Mouse (Mus musculus) embryonic facial prominence, embryonic 14.5 days (tissue): Measurements from ENCODE around the gene Hoxa13. TPM values are rescaled to one million over a fixed set of nuclear protein-coding genes. Genes with fewer than 3 reads are reported as not detected.

Experiments
- ATAC-seq: fragments of 200-750 bp; cut with Nextera tagmentation; 2 replicates; pipeline ENCODE4 v1.8.0; 2017; ENCODE audit warnings: low read depth, moderate number of reproducible peaks, moderate TSS enrichment
- DNase-seq: peaks from one replicate; pipeline ENCODE4 v3.0.0-alpha.2; 2015; ENCODE audit warnings: low spot score
- H3K27ac ChIP-seq: fragments of 300-500 bp; sonication (generic); replicated peaks from 2 replicates; pipeline ENCODE4 v1.5.1; 2014; ENCODE audit warnings: low read depth, mild to moderate bottlenecking, low read length, moderate library complexity
- H3K27me3 ChIP-seq: fragments of 300-500 bp; sonication (generic); replicated peaks from 2 replicates; pipeline ENCODE4 v1.6.1; 2014; ENCODE audit warnings: low read length; ENCODE audit not compliant: control insufficient read depth, insufficient read depth
- H3K36me3 ChIP-seq: fragments of 300-500 bp; sonication (generic); 2 replicates; pipeline ENCODE4 v1.6.1; 2014; ENCODE audit warnings: low read length, mixed read lengths; ENCODE audit not compliant: control insufficient read depth, insufficient read depth
- H3K4me1 ChIP-seq: fragments of 300-500 bp; sonication (generic); 2 replicates; pipeline ENCODE4 v1.6.1; 2014; ENCODE audit warnings: antibody characterized with exemption, low read length; ENCODE audit not compliant: control insufficient read depth, insufficient read depth
- H3K4me2 ChIP-seq: fragments of 300-500 bp; sonication (generic); 2 replicates; pipeline ENCODE4 v1.6.1; 2014; ENCODE audit warnings: low read depth, mild to moderate bottlenecking, low read length, moderate library complexity, mixed read lengths
- H3K4me3 ChIP-seq: fragments of 300-500 bp; sonication (generic); 2 replicates; pipeline ENCODE4 v1.5.1; 2014; ENCODE audit warnings: low read depth, mild to moderate bottlenecking, low read length
- H3K9ac ChIP-seq: fragments of 300-500 bp; sonication (generic); 2 replicates; pipeline ENCODE4 v1.6.1; 2014; ENCODE audit warnings: low read depth, mild to moderate bottlenecking, low read length, moderate library complexity, mixed read lengths
- H3K9me3 ChIP-seq: fragments of 300-500 bp; sonication (generic); 2 replicates; pipeline ENCODE4 v1.6.1; 2016; ENCODE audit warnings: low read length; ENCODE audit not compliant: control insufficient read depth
- WGBS: fragments of 180-500 bp; shearing (Covaris S2); extraction: QIAGEN DNeasy Blood & Tissue Kit; methylation state at CpG from one replicate; pipeline ENCODE4 v1.1.7; 2014; 5-methylcytosine and 5-hydroxymethylcytosine counted together
- polyA plus RNA-seq: library from polyadenylated mRNA; unstranded; fragments of >200 nt; fragmentation: Nextera tagmentation; extraction: Ambion mirVana; gene quantifications from 2 replicates; pipeline ENCODE4 v1.2.1, GENCODE M21; 2014

The Hoxa13 gene
- polyA plus RNA-seq, 1 experiment from 2014 or later, result not detected

DNA sequence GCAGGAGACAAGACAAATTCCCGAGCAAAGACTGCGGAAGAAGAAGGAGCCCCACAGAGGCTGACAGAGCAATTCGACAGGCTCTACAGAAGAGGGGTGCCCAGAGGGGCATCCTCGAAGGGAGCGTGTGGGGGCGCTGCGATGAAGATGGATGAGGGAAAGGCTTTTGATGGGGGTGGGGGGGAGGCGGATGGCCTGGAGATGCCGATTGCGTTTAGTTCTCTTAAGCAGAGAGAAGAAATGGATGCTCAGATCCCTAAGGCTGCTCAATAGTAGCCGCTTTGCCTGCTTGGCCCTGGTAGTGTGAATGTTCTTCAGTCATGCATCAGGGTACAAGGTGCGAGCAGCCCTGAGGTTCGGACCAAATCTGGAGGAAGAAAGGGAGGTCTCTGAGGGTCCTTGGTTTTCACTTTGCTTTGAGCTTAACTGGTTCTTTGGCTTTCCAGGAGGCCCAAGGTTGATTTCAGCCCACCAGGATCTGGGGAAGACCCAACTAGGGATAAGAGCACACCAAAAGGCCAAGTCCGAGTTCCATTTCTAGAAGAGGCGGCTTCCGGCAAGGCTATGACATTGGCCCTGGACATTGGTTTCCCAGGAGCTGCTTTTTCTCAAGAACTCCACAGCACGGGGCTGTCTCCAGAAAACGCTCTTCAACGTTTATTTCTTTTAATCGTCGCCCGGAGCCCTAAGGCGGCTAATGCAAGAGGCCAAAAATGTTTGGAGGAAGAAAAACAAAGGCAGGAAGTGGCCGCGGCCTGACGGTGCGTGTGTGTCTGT is 11.9 kb downstream of the Hoxa13 start:
- no peaks in the 10 kb centered on the region for H3K9me3 ChIP-seq
- no peak overlapping the region for H3K9ac ChIP-seq
- H3K27ac ChIP-seq, result no peak overlapping the region
- H3K27me3 ChIP-seq, result peaks cover 99% of the 10 kb centered on the region
- H3K4me2 ChIP-seq, result no peak overlapping the region
- DNase-seq, result no peak
- H3K4me3 ChIP-seq, result no peak overlapping the region
- no peaks in the 10 kb centered on the region for H3K4me1 ChIP-seq
- ATAC-seq, result no peak
- no peaks in the 10 kb centered on the region for H3K36me3 ChIP-seq
- WGBS, result 3% methylated on average over 27 of the region's 27 CpGs

DNA sequence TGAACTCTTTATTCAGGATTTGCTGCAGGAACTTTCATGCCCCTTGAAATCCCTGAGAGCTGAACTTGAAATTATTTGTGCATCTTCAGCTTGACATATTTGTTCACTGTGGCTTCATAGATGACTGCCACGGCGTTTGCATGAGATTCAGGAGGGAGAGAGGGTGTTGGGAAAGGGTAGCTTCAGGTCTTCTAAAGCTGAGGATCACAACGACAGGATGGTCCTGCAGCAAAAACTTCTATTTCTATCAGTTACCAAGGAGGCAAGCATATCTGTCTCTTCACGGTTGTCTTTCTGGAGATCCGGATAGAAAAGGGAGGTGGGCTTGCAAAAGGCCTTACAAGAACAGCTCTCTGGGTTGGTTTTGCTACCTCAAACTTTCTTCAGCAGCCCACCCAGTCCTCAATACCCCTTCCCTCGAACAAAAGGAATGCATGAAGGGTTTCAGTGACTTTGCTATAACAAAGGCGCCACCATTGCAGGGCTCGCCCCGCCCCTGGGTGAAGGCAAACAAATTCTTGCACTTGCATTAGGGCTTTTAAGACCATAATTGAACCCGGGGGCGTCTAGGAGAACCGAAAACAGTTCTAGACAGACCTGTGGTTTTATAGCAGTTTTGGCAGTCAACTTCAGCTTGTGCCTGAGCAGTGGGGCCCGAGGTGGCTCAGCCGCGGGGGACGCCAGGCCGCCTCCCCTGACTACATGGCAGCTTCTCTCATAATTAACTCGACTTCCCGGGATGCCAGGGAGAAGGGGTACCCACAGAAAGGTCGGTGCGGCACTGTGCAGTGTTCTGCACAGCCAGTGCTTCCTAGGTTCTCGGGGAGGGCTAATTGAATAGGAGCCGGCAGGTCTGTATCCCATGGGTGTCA is 12.7 kb downstream of the Hoxa13 start:
- Histone ChIP-seq H3K4me1 (no peaks in the 10 kb centered on the region), H3K4me3 (no peak overlapping the region), H3K4me2 (no peak overlapping the region), H3K27me3 (peaks cover 99% of the 10 kb centered on the region), H3K27ac (no peak overlapping the region), H3K36me3 (no peaks in the 10 kb centered on the region), H3K9me3 (no peaks in the 10 kb centered on the region), H3K9ac (no peak overlapping the region)
- ATAC-seq (no peak), DNase-seq (no peak)
- WGBS, result 3% methylated on average over 23 of the region's 23 CpGs

DNA sequence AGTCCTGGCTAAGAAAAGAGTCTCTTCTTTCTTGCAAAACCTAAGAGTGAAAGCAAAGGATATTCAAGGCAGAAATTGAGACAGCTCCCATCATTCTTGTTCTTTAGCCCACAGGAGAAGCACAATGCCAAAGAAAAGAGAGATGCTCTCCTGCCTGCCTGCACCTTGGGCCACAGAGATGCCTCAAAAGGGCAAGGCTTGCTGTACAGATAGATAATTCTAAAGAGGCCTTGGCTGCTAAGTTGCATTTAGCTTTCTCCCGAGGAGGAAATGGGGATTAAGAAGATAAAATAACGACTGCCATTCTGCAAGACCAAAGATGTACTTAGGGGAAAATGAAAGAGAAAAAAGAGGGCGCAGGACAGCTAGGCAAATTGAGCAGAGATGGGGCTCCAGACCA is 13.8 kb downstream of the Hoxa13 start:
- ATAC-seq (no peak), DNase-seq (no peak)
- Histone ChIP-seq H3K4me3 (no peak overlapping the region), H3K9ac (no peak overlapping the region), H3K27me3 (peaks cover 99% of the 10 kb centered on the region), H3K4me1 (no peaks in the 10 kb centered on the region), H3K4me2 (no peak overlapping the region), H3K9me3 (no peaks in the 10 kb centered on the region), H3K27ac (no peak overlapping the region), H3K36me3 (no peaks in the 10 kb centered on the region)
- 2% methylated on average over 3 of the region's 3 CpGs for WGBS

DNA sequence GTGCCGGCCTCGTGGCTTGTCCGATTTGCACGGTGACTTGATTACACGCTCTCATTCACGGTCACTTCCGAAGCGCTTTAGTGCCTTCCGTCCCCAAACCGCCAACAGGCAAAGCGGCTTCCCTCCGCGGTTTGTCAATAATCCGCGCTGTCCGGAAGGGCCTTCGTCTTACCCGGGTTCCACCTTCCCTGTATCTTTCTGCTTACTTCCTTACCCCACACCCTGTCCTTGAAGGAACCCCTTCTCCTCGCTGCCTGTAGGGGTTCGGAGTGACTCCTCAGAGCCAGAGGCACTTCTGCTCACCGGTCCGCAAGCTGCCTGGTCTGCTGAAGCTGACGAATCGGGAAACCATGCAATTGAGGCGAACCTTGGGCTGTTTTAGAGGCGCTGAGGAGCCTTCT is 14.3 kb downstream of the Hoxa13 start:
- Histone ChIP-seq H3K9ac (no peak overlapping the region), H3K4me2 (no peak overlapping the region), H3K4me1 (no peaks in the 10 kb centered on the region), H3K36me3 (no peaks in the 10 kb centered on the region), H3K27me3 (peaks cover 99% of the 10 kb centered on the region), H3K27ac (no peak overlapping the region), H3K4me3 (0 out of 2 replicates have a peak overlapping the region, but pooled peaks have one; percentile 0), H3K9me3 (no peaks in the 10 kb centered on the region)
- DNase-seq (no peak), ATAC-seq (no peak)
- WGBS, result under 1% methylated on average over 26 of the region's 26 CpGs

DNA sequence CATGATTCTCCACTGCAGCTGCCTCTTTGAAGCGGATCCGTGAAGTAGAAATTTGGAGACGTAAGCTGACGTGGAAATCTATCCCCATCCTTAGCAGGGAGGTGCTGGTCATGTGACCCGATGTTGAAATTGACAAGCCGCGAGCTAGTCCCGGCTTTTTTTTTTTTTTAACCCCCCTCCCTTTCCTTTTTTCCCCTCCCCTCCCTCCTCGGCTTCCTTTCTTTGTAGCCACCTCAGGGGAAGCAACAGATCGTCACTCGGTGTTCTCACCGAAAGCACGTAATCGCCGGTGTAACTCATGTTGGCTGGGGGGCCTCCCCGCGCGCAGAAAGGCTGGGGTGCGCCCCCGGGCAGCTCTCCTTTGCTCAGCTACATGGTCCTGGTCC is 14.9 kb downstream of the Hoxa13 start, which contains the start of gene Hoxa11:
TSS of gene Hoxa11 (minus strand) at position 54 of the 386 bp plus-strand sequence.
- DNase-seq (no peak), ATAC-seq (no peak)
- no peaks in the 10 kb centered on the region for H3K4me1 ChIP-seq
- no peak within 1 kb of the TSS for H3K27ac ChIP-seq
- peaks cover 99% of the 10 kb centered on the region for H3K27me3 ChIP-seq
- no peak within 1 kb of the TSS for H3K9ac ChIP-seq
- H3K36me3 ChIP-seq, result no peaks in the 10 kb centered on the region
- H3K9me3 ChIP-seq, result no peaks in the 10 kb centered on the region
- under 1% methylated on average over 20 of the region's 20 CpGs for WGBS
- peak within 1 kb of the TSS; percentile 5; the same call in 1 of the 2 replicates for H3K4me3 ChIP-seq
- H3K4me2 ChIP-seq, result 0 out of 2 replicates have a peak within 1 kb of the TSS, but pooled peaks have one; percentile 6

DNA sequence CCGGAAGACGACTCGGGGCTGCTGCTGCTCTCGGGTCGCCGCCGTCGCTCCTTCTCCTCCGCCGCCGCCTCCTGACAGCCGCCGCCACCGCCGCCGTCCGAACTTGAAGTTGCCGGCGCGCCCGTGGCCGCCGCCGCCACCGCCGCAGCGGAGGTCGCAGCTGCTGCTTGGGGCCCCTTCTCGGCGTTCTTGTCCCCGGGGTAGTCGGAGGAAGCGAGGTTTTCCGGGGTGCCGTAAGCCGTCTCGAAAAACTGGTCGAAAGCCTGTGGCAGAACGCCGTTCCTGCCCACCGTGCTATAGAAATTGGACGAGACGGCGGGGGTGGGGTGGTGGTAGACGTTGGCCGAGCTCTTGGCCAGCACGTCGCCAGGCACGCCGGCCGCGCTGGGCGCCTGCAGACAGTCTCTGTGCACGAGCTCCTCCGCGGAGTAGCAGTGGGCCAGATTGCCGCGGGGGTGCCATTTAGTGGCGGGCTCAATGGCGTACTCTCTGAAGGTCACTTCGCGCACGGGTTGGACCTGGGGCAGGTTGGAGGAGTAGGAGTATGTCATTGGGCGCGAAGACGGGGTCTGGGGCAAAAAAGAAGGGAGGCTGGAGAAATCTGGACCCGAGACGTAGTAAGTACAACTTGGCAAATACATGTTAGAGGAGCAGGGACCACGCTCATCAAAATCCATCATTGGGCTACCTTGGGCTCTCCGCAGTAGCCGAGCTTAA is 15.5 kb downstream of the Hoxa13 start:
- DNase-seq (no peak), ATAC-seq (no peak)
- peak overlapping the region; percentile 5; the same call in 1 of the 2 replicates for H3K4me3 ChIP-seq
- no peaks in the 10 kb centered on the region for H3K4me1 ChIP-seq
- under 1% methylated on average over 58 of the region's 71 CpGs for WGBS
- H3K9ac ChIP-seq, result no peak overlapping the region
- H3K4me2 ChIP-seq, result 0 out of 2 replicates have a peak overlapping the region, but pooled peaks have one; percentile 6
- no peaks in the 10 kb centered on the region for H3K9me3 ChIP-seq
- peaks cover 100% of the 10 kb centered on the region for H3K27me3 ChIP-seq
- no peaks in the 10 kb centered on the region for H3K36me3 ChIP-seq
- no peak overlapping the region for H3K27ac ChIP-seq

DNA sequence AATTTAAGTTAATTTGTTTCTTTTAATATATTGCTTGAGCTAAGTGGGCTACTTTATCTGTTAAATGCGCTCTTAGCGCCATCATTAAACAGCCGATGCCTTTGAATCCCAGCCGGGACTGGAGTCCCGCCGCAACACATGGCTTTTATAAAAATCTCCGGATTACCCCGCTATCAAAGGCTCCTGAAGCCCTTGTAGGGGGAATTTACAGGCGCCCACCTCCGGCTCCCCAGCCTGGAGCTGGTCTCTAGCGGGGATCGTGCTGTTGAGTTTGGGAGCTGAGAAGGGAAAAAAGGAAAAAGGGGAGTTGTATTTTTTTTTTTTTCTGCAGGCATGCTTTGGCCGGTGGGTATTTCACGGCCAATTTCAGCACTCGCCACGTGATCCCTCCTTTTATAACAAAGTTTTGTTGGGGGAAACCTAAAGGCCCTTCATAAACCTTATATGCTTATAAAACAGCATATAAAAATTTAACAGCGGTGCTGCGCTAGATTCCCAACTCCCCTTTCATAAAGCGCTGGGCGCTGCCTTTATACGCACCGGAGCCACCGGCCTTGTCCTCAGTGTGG is 16.1 kb downstream of the Hoxa13 start:
- Histone ChIP-seq H3K9me3 (no peaks in the 10 kb centered on the region), H3K9ac (no peak overlapping the region), H3K4me2 (no peak overlapping the region), H3K4me1 (no peaks in the 10 kb centered on the region), H3K27ac (no peak overlapping the region), H3K36me3 (no peaks in the 10 kb centered on the region), H3K27me3 (peaks cover 100% of the 10 kb centered on the region), H3K4me3 (peak overlapping the region; percentile 5; the same call in 1 of the 2 replicates)
- WGBS, result under 1% methylated on average over 23 of the region's 23 CpGs
- DNase-seq (no peak), ATAC-seq (no peak)

DNA sequence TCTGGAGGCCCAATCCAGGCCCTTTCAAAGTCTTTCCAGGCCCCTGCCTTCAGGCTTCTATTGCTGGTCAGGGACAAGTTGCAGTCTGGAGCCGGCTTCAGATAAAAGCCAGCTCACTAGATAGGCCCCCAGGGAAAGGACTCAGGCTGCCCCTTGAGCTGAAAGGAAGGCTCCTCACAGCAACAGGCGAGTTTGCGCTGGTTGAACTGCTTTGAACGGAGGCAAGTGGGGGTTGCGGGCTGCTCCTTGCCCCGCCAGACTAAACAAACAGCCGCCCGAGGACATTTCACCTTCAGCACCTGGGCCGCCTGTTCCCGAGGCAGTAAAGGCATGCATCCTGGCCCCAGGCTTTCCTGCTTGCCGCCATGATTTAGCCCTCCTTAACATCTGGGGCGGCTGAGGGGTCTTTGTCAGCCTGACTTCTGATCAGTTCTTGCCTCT is 17.0 kb downstream of the Hoxa13 start:
- DNase-seq, result no peak
- no peak overlapping the region for H3K4me2 ChIP-seq
- H3K36me3 ChIP-seq, result no peaks in the 10 kb centered on the region
- H3K27me3 ChIP-seq, result peaks cover 98% of the 10 kb centered on the region
- H3K27ac ChIP-seq, result no peak overlapping the region
- under 1% methylated on average over 12 of the region's 12 CpGs for WGBS
- H3K9me3 ChIP-seq, result no peaks in the 10 kb centered on the region
- no peak overlapping the region for H3K9ac ChIP-seq
- no peak for ATAC-seq
- H3K4me1 ChIP-seq, result no peaks in the 10 kb centered on the region
- H3K4me3 ChIP-seq, result no peak overlapping the region
